Mouse (Mus musculus): ENCODE data around the gene Clp1. TPM values are rescaled to one million over a fixed set of nuclear protein-coding genes. Genes with fewer than 3 reads are reported as not detected.

Clp1 gene
- polyA plus RNA-seq, 1 experiment from 2014 or later: 53.9 TPM

DNA sequence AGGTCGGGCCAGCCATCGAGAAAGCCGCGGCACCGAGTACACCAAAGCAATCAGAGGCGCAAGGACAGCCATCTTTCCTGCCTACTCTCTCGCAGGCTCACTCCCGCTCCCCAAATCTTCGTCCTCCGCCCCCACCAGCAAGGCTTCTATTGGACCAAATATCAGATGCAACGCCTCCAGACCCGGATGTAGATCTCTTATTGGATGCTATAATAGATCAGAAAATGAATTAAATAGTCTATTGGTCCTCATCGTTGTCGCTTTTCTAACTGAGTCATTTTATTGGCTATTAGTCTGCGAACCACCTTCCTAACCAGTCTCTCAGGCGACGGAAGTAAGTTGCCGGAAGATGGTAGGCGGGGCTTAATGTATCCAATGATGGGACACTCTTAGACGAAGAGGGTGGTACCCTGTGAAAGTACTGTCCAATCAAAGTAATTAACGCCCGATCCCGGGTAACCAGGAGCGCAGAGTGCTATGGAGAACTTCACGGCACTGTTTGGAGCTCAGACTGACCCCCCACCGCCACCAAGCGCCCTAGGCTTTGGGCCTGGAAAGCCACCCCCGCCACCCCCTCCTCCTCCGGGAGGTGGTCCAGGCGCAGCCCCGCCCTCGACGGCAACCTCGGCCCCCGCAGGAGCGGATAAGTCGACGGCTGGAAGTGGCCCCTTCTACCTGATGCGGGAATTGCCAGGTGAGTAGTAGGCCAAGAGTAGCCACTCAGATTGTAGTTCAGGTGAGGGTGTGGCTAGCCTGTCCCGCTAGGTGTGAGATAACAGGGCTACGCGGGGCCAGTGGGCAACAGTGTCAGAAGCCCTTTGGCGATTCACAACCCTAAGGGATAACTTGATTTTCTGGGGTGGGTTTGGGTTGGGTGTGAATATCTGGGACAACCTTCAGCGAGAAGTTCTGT lies 48.9 kb downstream of the Clp1 start, which contains the start of the genes Gm28635 and Med19:
Gene Gm28635 (minus strand): TSS at position 74 of the 913 bp plus-strand sequence.
Gene Med19 (plus strand): TSS at position 435 of the 913 bp plus-strand sequence.
- Histone ChIP-seq H3K27me3 (no peaks in the 10 kb centered on the region), H3K9ac (peak within 1 kb of the TSS; percentile 87), H3K4me2 (peak within 1 kb of the TSS; percentile 81), H3K4me3 (replicated peaks) (peak within 1 kb of the TSS; percentile 87), H3K27ac (replicated peaks) (peak within 1 kb of the TSS; percentile 90), H3K9me3 (replicated peaks) (no peaks in the 10 kb centered on the region), H3K36me3 (replicated peaks) (peaks cover 42% of the 10 kb centered on the region), H3K4me1 (replicated peaks) (peaks cover 54% of the 10 kb centered on the region)
- WGBS (ENCODE audit: insufficient replicate concordance): 0% methylated on average over 44 of the region's 44 CpGs
- ATAC-seq (ENCODE audit: insufficient read depth): peak; percentile 96

GRCm38 (mm10) chr2:84677270-84677967 lies 49.7 kb downstream of the Clp1 start:
- WGBS (ENCODE audit: insufficient replicate concordance): 7% methylated on average over 22 of the region's 22 CpGs
- peak overlapping the region; percentile 80 for H3K4me2 ChIP-seq
- peak overlapping the region; percentile 75 for H3K27ac ChIP-seq (replicated peaks)
- H3K4me3 ChIP-seq (replicated peaks): peak overlapping the region; percentile 87
- H3K27me3 ChIP-seq: no peaks in the 10 kb centered on the region
- H3K36me3 ChIP-seq (replicated peaks): peaks cover 50% of the 10 kb centered on the region
- peaks cover 47% of the 10 kb centered on the region for H3K4me1 ChIP-seq (replicated peaks)
- H3K9ac ChIP-seq: peak overlapping the region; percentile 61
- peak; percentile 40 for ATAC-seq (ENCODE audit: insufficient read depth)
- H3K9me3 ChIP-seq (replicated peaks): no peaks in the 10 kb centered on the region

MicroRNAs within 50 kb of the gene (microRNA counts, 519-probe panel; counts per million panel counts)
- 5,205 counts per million, percentile 97 among the panel's probes with 10 or more counts for microRNA mmu-miR-130a

Small RNA genes lying within 50 kb of the gene (microRNA-seq; reads per million reads assigned to microRNA genes)
- gene Mir130a: 23,926 reads per million, percentile 97 among the genes with 10 or more reads in this experiment

Other genes starting within 250 kb of the Clp1 start
- 12.4 and 13.1 TPM in 2 replicates for gene Ctnnd1, start 76.6 kb downstream of the Clp1 start, polyA plus RNA-seq (2015; fragmentation: Nextera tagmentation; extraction: Ambion mirVana)
- 0.05 TPM in 2 replicates for gene Btbd18, start 68.3 kb downstream of the Clp1 start, polyA plus RNA-seq (2015; fragmentation: Nextera tagmentation; extraction: Ambion mirVana)
- 71.6 and 86.7 TPM in 2 replicates for gene Selenoh, start 56.6 kb downstream of the Clp1 start, polyA plus RNA-seq (2015; fragmentation: Nextera tagmentation; extraction: Ambion mirVana)
- gene Gm28635, start 49.3 kb downstream of the Clp1 start, polyA plus RNA-seq (2015; fragmentation: Nextera tagmentation; extraction: Ambion mirVana): not detected in 2 replicates
- 18.7 and 21.1 TPM in 2 replicates for gene Med19, start 48.9 kb downstream of the Clp1 start, polyA plus RNA-seq (2015; fragmentation: Nextera tagmentation; extraction: Ambion mirVana)
- 71.2 and 71.8 TPM in 2 replicates for gene Tmx2, start 48.2 kb downstream of the Clp1 start, polyA plus RNA-seq (2015; fragmentation: Nextera tagmentation; extraction: Ambion mirVana)
- gene Zdhhc5, start 12.2 kb downstream of the Clp1 start, polyA plus RNA-seq (2015; fragmentation: Nextera tagmentation; extraction: Ambion mirVana): 17.3 and 18.4 TPM in 2 replicates
- gene Ypel4, start 6.7 kb upstream of the Clp1 start, polyA plus RNA-seq (2015; fragmentation: Nextera tagmentation; extraction: Ambion mirVana): 66.9 and 75.7 TPM in 2 replicates
- gene Gm19426, start 16.3 kb upstream of the Clp1 start, polyA plus RNA-seq (2015; fragmentation: Nextera tagmentation; extraction: Ambion mirVana): 1.4 and 1.5 TPM in 2 replicates
- gene Serping1, start 48.1 kb upstream of the Clp1 start, polyA plus RNA-seq (2015; fragmentation: Nextera tagmentation; extraction: Ambion mirVana): 84.2 and 102 TPM in 2 replicates
- 533 and 556 TPM in 2 replicates for gene Ube2l6, start 71.5 kb upstream of the Clp1 start, polyA plus RNA-seq (2015; fragmentation: Nextera tagmentation; extraction: Ambion mirVana)
- gene Smtnl1, start 95.3 kb upstream of the Clp1 start, polyA plus RNA-seq (2015; fragmentation: Nextera tagmentation; extraction: Ambion mirVana): 0.40 and 0.56 TPM in 2 replicates
- 33.3 and 37.0 TPM in 2 replicates for gene Timm10, start 99.6 kb upstream of the Clp1 start, polyA plus RNA-seq (2015; fragmentation: Nextera tagmentation; extraction: Ambion mirVana)
- gene Slc43a1, start 111.5 kb upstream of the Clp1 start, polyA plus RNA-seq (2015; fragmentation: Nextera tagmentation; extraction: Ambion mirVana): 190 and 203 TPM in 2 replicates
- 0.09 TPM in 2 replicates for gene Rtn4rl2, start 159.4 kb upstream of the Clp1 start, polyA plus RNA-seq (2015; fragmentation: Nextera tagmentation; extraction: Ambion mirVana)
- 113 and 114 TPM in 2 replicates for gene Slc43a3, start 209.2 kb upstream of the Clp1 start, polyA plus RNA-seq (2015; fragmentation: Nextera tagmentation; extraction: Ambion mirVana)

All from liver, embryonic 15.5 days (tissue).